Mouse (Mus musculus) urinary bladder, postnatal 14 days (tissue): Measurements from ENCODE around the gene Parp8.

ENCODE experiments used
- DNase-seq: peaks from one replicate; pipeline ENCODE4 v3.0.0; 2021; ENCODE audit warnings: low spot score

Parp8 gene

DNA sequence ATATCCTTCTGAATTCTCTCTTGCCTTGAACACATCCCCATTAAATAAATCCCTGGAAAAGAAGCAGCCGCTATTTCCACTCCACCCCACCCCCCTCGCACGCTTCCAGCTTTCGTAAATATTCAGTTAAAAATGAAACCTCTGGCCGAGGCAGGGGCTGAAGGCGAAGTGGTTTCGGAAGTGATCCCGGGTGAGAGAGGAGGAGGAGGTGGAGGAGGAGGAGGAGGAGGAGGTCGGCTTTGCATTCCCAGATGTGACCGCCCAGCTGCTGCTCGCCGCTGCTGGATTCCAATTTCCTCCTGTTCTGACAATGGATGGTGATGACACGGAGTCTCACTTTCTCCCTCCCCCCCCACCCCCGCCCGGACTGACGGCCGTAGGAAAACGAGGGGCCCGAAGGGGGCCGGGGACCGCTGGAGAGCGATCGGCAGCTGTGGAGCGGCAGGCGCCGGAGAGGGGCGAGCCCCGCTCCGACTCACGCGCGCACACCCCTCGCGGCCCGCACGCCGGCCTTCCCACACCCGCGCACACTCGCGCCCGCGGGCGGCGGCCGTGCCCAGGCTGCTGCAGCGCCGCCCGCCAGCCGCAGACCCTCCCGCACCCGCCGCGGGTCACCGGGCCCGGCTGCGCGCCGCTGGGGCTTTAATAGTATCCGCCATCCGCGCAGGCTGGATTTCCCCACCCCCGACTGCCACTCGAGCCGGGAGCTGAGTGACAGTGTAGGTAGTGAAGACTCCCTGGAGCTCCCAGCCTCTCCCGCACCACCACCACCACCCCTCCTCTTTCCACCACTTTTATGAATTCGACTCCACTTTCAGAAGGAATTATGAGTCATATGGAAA, at the start of gene Parp8:
Gene Parp8 (minus strand): TSS at position 312 of the 842 bp plus-strand sequence.
- peak; percentile 42 for DNase-seq

- peak; percentile 4 for DNase-seq
Measured at GRCm38 (mm10) chr13:117062628-117063315, 37.4 kb upstream of the Parp8 start.

GRCm38 (mm10) chr13:117056466-117056865, 31.1 kb upstream of the Parp8 start:
- no peak for DNase-seq

DNA sequence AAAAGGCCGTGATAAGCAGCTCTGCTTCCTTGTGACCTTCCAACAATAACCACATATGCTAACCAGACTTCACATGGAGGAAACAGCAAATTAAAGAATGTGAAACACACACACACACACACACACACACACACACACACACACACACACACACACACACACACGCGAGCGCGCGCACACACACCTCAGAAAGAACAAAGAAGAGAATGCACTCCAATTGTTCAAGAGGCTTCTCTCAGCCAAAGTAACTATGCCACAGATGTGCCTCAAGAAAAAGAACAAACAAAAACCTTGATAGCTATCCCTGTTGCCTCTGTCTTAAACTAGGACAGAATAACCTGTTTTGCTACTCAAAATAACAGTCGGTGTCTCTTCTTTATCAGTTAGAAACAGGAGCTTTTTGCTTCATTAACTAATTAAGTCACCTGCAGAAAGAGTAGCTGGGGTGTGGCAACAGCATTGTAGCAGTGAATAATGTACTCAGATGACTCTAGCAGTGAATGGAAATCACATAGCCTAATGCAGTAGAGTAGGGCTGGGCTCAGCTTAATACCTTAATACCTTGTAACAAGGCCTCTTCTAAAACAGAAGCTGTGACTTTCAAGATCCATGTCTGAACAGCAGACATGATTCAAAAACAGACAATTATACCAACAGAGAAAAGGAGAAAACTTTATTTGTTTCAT, 29.6 kb upstream of the Parp8 start:
- DNase-seq, result no peak

DNA sequence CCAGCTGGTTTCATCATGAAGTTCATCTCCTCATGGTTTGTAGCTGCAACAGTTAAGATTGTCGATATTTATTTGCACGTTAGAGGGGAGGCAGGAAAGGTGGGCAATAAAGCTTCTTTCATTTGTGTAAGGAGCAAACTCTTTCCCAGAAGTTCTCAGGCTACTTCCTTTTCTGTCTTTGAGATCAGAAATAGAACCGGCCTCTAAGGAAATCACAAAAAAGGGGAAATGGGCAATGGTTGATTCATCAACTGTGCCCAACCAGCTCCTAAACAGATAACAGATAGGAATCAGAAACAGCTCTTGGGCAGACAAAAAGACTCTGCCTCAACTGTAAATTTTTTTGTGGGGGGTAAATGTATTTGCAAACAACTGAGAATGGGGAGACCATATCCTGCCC, 27.4 kb upstream of the Parp8 start:
- no peak for DNase-seq

GRCm38 (mm10) chr13:117048541-117048971, 23.2 kb upstream of the Parp8 start:
- no peak for DNase-seq

DNA sequence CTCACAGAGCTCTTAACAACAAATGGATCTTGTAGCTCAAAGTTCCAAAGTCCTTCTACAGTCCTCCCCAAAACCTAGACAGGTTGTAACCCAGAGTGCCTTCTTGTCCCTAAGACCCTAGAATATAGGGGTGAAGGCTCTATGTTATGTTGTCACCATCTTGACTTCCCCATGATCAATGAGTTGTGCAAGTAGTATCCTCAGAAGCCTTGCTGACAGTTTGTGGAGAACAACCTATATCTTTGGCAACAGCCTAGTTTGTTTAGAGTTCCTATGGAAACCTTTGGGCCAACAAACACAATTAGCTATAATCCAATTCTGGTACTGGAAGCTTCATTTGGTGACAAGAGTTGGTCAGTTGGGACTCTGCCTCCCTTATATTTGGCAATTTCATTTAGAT, 18.2 kb upstream of the Parp8 start:
- no peak for DNase-seq

GRCm38 (mm10) chr13:117041021-117041420, 15.7 kb upstream of the Parp8 start:
- DNase-seq, result no peak

DNA sequence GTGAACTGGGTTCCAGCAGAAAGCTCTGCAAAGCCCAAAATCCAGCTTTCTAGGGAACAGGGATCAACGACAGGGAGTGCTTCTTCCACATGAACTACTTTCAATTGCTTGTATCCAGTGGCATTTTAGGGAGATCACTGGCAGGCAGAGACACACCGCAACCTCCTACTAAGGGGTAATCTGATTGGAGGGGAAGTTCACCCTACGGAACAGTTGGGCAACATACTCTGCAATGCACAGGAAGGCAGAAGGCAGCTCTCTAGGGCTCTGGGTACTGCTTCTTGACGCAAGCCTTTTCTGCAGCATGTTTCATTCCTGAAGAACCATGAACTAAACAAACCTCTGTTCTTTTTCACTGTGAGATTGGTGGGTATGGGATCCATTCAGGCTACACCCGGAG, 10.9 kb upstream of the Parp8 start:
- no peak for DNase-seq

- no peak for DNase-seq
Measured at GRCm38 (mm10) chr13:117035121-117035520, 9.8 kb upstream of the Parp8 start.

DNA sequence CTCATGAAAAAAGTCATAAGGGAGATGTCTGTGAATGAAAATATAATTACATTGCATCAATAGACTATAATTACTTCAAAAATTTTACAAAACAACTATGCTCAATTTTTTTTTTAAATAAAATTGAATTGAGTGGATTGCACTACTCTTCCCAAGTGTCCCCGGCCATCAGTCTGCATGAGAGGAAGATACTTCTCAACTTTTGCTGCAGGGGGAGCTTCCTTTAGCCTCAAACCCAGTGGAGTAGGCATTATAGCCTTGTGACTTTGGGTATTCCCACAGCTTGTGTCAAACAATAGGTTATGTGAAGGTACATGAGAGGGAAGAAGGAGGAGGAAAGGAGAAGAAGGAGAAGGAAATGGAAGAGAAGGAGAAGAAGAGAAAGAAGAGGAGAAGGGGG, 9.3 kb upstream of the Parp8 start:
- no peak for DNase-seq

GRCm38 (mm10) chr13:117033676-117034308, 8.5 kb upstream of the Parp8 start:
- no peak for DNase-seq

GRCm38 (mm10) chr13:117032402-117032801, 7.1 kb upstream of the Parp8 start:
- DNase-seq, result no peak

DNA sequence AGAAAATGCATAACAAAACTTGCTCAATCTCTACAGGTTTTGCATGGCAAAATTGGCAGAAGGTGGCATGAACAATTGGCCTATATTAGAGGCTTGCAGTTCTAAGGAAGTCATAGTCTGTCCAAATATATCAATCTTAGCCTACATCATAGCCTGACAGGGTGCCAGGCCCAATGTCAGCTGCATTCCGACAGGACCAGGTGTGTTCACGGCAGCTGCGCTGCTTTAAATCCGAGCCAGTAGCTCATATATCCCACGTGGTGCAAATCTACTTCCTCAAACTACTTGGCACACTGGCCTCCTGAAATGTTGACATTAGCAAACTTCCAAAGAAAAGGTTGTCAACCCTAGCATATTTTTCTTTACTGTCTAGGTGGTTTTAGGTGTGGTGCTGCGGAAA, 6.2 kb upstream of the Parp8 start:
- peak; percentile 45 for DNase-seq

- DNase-seq, result no peak
Measured at GRCm38 (mm10) chr13:117028221-117028620, 2.9 kb upstream of the Parp8 start.

DNA sequence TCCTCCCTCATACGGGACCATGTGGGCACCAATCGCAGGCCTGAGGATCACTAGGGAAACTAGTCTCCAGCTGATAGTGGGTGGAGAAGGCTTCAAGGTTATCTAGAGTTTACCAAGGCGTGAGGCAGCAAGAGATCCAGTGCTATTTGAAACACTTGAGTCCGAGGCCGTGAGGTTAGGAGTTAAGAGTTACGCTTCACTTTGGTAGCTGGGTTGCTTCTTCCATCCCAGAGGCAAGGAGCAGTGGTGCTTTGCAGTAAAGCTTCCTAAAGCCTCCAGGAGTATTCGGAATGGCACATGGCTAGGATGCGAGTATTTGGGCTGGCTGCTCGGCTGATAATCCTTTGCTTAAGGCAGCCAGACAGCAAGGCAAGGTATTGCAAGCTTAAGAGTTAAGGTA, 2.0 kb upstream of the Parp8 start:
- no peak for DNase-seq

GRCm38 (mm10) chr13:117026276-117026780, 991 bp upstream of the Parp8 start:
- DNase-seq, result no peak

DNA sequence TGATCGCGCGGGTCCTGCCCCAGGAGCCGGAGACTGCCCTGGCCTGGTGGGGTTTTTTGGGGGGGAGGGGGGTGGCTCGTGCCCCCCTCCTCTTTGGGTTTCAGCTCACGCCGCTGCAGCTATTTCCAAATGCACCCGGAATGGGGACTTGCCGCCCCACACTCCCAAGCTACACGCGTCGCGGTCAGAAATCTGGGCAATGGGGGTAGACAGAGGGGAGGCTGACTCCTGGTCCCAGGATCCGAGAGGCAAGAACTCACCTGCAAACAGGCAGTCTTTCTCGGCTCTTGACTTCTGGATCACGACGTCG, 466 bp downstream of the Parp8 start:
- no peak for DNase-seq

DNA sequence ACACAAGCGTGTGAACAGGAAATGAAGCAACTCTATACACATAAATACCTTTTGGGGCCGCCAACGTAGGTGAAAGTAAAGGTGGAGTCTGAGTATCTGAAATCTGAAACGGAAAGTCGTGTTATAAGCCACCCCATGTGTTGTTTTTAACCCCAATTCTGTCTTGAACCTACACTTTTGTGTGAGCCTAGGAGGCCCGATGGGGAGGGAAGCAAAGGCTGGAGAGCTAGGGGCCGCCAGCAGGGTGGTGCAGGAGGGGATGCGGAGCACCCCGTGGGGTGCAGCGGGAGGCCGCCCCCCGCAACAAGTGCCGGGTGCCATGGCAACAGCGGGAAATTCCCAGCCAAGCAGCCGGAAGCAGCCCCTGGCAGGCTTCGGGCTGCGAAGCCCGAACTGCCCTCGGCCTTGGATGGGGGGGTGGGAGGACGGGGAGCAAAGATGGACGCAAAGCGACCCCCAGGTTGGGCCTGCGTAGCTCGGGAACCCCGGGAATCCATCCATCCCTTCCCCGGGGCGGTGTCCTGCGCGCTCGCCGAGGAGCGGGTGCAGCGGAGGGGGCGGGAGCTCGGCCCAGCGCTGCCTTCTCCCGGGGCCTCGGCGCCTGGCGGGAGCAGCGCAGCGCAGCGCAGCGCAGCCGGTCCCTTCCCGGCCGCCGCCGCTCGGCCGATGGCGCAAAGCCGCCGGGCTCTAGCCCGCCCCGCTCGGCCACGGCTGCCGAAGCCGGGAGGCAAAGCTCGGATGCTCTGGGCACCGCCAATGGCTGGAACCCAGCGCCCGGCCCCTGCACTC, 1.0 kb downstream of the Parp8 start:
- peak; percentile 40 for DNase-seq

- no peak for DNase-seq
Measured at GRCm38 (mm10) chr13:117023346-117024050, 1.8 kb downstream of the Parp8 start.

GRCm38 (mm10) chr13:117020631-117021030, 4.7 kb downstream of the Parp8 start:
- DNase-seq, result no peak
